Mouse (Mus musculus) left cerebral cortex, postnatal 36 days (tissue): ENCODE results near the gene Mgrn1. TPM values are rescaled to one million over a fixed set of nuclear protein-coding genes. Genes with fewer than 3 reads are reported as not detected.

Experiments used
- DNase-seq, 2 experiments: peaks; one replicate each; pipeline ENCODE4 v3.0.0; 2021 to 2022; ENCODE audit warnings: low spot score in 2 of 2, mixed read lengths in 1 of 2
- intact Hi-C: fragments of 180-260 bp; cut with DNase I; formaldehyde crosslinking; loops from one replicate; pipeline ENCODE4 v1.15.1; 2025
- total RNA-seq, 2 experiments: library from RNA; stranded (reverse); gene quantifications; 2 replicates each; pipeline ENCODE4 v1.2.3; 2021

Mgrn1 gene
- total RNA-seq, 2 experiments from 2014 or later, result 207 to 218 TPM

DNA sequence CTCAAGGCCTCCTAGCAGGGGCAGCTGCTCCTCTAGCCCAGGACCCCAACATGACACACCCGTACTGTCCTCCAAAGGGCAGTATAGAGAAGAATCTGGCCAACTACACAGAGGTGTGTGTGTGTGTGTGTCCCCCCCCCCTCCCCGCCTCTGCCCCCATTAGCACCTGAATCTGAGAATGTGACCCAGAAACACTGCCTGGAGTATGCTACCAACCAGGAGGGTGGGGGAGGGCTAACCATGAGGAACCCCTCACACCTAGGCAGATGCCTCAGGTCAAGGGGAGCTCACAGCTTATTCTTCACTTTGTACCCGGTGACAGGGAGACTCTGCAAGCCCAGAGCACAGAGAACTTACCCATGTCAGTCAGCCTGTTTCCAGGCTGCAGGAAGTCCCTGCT, 8.3 kb upstream of the Mgrn1 start:
- DNase-seq, result no peak
- intact Hi-C loops, result loop anchor here (2.0 kb wide), 1 partner anchor 35 kb away; no protein-coding TSS in a partner anchor

DNA sequence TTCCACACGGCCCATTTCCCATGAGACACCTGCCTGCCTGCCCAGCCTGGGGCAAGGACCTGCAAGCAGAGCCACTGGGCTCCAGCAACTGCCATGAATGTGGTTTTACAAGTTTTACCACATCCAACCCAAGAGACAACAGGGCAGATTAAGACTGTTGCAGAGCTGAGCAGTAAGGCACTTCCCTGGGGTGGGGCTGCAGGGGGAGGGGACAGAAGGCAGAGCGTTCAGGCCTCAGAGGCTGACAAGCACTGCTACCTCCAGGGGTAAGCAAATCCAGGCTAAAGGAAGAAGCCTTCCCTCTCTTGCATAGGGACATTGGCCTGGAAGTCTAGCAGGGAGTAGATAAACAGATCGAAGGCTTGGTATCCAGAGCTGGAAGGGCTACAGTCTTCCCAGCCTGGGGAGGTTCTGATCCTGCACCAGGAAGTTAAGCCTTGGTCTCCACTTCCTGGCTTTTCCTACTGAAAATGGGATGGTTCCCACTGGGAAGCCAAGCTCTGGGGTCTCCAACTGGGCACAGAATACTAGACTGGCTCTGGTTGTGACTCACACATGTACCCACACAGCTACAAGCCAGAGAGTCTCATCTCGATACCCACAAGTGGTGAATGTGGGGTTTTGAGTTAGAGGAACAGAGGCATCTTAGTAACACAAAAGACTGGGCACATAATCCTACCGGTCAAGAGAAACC, 7.7 kb upstream of the Mgrn1 start:
- intact Hi-C loops, result loop anchor here (2.0 kb wide), 1 partner anchor 34 kb away; no protein-coding TSS in a partner anchor
- no peak for DNase-seq

DNA sequence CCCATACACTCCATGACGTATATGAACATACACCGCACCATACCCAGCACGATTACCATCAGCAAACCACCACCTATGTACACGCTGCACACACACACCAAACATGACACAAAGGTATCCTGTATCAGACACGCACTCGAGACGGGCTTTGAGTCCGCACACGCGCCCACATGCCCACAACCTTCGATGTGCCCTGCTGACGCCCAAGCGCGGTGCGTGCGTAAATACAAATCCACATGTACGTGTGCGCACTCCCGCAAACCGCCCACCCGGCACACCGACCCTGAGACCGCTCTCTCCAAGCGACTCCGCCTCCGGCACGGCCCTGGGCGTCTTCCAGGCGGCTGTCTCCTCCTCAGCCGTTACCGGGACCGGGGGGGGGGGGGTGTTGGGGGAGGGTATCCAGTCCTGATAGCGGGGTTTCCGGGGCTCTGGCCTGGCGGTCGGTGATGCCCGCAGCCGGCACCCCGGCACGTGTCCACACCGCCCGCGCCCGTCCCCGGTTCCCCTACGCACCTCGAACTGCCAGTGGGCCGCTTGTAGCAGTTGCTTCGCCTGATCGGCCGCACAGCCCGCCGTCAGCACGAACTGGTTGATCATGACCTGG, 6.8 kb upstream of the Mgrn1 start:
- DNase-seq, result peak; percentile 55 to 64
- intact Hi-C loops, result loop anchor here (2.0 kb wide), 1 partner anchor 34 kb away; no protein-coding TSS in a partner anchor

GRCm38 (mm10) chr16:4879708-4880124, 6.3 kb upstream of the Mgrn1 start:
- intact Hi-C loops, result loop anchor here (1.0 to 2.0 kb wide), 2 partner anchors 33 to 85 kb away; partner anchors contain the start of gene Anks3
- peak; percentile 92 to 93 for DNase-seq

DNA sequence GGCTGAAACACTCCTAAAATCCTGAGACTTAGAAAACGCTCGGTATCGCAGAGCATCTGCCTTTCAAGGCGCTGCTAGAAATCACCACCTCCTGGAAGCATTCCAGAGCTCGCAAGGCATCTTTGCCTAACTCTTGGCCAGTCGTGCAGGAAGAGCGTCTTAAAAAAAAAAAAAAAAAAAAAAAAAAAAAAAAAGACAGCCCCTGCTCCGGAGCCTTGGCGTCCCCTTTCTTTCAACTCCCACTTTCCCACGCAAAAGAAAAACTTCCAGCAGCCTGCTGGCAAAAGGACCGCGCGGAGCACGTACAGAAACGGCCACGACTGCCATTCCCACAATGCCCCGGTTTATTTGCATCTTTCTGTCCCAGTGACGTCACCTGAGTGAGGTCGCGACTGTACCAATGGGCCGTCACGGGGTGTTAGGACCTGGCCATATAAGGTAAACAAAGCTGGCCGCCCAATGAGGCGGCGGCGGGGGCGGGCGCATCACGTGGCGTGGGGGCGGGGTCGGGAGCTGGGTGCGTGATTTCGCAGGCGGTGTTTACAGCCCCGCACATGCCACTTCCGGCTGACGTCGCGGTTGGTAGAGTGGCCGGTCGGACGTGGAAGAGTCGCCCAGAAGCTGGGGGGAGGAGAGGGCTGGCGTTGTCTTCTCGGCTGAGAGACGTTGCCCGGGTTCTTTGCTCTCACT, 5.8 kb upstream of the Mgrn1 start, which contains the start of gene Ubald1:
Ubald1 (minus strand) TSS at position 180 of the 690 bp plus-strand sequence.
- intact Hi-C loops, result loop anchor here (1.0 kb wide), 1 partner anchor 84 kb away; the partner anchor contains the start of gene Anks3
- peak; percentile 96 to 98 for DNase-seq

DNA sequence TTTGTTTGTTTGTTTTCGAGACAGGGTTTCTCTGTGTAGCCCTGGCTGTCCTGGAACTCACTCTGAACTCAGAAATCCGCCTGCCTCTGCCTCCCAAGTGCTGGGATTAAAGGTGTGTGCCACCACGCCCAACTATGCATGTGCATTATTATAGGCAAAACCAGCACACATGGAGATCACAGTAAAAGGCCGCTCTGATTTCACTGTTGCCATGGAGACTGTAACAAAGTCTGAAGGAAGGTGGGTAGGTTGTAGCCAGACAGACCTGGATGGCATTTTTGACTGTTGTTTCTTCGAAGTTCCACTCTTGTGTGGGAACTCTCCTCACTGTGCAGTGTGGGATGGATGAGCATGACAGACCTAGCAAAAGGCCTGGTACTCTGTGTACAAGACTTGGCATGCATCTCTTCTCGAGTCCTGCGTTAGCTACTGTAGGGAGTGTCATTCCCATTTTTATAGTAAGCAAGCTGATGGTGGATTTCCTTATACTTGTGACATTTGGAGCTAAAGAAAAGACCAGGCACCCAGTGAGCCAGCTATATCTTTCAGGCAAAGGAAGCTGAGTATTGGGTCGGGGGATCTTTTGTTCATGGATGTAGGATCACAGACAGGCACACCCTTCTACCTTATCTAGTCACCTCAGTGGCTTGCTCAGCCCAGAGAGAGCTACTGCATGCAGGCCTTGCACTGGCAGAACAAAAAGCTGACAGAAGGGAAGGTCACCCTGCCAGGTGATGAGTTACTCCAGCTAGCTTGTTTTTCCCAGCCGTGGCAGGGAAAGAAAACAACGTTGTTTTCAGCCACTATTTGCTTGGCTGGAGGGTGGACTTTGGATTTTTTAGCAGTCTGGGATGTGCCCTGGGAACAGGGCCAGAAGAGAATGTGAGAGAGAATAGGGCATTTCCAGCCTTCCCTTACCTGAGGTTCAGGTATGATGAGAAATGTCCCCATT, 4.4 kb upstream of the Mgrn1 start:
- no peak for DNase-seq
- intact Hi-C loops, result no loop called here

- DNase-seq, result no peak
- intact Hi-C loops, result no loop called here
Observed at GRCm38 (mm10) chr16:4884930-4885329, 1.1 kb upstream of the Mgrn1 start.

GRCm38 (mm10) chr16:4886690-4887020, 606 bp downstream of the Mgrn1 start:
- intact Hi-C loops, result loop anchor here (2.0 kb wide), 1 partner anchor 26 kb away; no protein-coding TSS in a partner anchor
- DNase-seq, result no peak

DNA sequence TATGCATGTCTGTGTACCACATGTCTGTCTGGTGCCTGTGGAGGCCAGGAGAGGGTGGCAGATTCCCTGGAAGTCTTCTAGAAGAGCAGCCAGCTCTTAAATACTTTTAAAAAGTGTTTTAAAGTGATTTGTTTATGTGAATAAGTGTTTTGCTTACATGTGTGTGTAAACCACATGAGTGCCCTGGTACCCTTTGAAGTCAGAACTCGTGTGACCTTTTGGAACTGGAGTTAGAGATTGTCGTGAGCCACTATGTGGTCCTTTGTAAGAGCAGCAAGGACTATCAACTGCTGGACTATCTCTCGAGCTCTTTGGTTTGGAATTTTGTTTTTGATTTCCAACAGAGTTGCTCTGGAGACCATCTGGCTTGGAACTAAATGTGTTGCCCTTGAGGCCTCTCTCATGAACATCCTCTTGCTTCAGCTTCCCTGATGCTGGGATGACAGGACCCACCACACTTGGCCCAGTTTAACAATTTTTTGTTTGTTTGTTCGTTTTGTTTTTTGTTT, 4.2 kb downstream of the Mgrn1 start:
- no peak for DNase-seq
- intact Hi-C loops, result no loop called here

DNA sequence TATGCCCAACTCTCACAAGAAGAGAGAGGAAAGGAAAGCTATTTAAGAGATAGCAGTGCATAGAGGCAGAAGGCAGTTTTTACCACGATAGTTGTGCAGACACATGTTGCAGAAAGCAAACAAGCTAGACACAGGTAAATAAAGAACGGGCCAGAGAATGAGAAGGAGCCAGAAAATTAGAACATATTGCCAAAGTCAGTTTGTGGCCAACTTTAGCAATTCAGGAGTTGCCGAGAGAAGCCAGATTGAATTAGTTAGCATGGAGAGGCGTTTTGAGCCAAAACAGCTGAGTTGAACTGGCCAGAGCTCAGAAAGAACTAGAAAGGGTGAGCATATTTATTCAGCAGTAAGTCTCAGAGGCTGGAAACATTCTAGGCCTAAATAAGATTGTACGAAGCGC, 6.1 kb downstream of the Mgrn1 start:
- no peak for DNase-seq
- intact Hi-C loops, result no loop called here

- intact Hi-C loops, result no loop called here
- no peak for DNase-seq
Observed at GRCm38 (mm10) chr16:4894201-4894908, 8.3 kb downstream of the Mgrn1 start.

- no peak for DNase-seq
Observed at GRCm38 (mm10) chr16:4896249-4897027, 10.4 kb downstream of the Mgrn1 start.

GRCm38 (mm10) chr16:4897146-4897730, 11.2 kb downstream of the Mgrn1 start:
- intact Hi-C loops, result no loop called here
- DNase-seq, result no peak

More at GRCm38 (mm10) chr16:4896249-4897027, 10.4 kb downstream of the Mgrn1 start:
- intact Hi-C loops, result no loop called here

DNA sequence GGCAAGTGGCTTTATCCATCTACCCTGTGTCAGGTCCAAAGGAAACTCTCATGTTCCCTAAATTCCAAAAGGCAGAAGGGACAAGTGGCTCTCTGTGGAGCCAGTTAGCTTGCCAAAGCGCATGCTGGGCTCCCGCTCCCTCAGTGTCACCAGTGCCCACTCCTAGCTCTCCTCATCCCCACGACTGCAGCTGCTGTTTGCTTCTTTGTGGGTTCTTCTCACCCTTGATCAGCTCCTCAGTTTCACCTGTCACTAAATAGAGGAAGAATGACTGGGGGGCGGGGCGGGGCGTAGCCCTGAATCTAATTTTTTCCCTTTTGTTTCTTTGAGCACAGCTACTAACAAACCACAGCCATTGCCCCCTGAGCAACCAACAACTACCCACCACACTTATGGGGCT, 12.8 kb downstream of the Mgrn1 start:
- intact Hi-C loops, result no loop called here
- DNase-seq, result no peak

DNA sequence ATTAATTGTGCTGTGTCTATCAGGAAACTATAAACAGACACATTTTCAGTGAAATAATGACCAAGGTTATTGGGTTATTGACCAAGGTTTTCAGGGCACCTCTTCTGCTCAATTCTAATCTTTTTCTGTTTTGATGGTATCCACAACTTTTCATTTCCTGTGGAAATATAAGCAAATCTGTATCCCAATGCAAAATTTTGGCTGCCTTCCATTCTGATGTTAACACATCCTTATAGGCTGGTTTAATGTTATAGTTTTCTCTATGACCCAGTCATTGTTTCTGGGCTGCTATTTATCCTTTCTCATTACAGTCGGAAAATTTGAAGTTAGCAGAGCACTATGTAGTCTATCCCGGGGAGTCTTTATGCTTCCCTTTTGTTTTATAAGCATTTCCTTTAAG, 13.7 kb downstream of the Mgrn1 start:
- no peak for DNase-seq
- intact Hi-C loops, result no loop called here

- intact Hi-C loops, result no loop called here
- no peak for DNase-seq
Observed at GRCm38 (mm10) chr16:4901167-4901566, 15.1 kb downstream of the Mgrn1 start.

DNA sequence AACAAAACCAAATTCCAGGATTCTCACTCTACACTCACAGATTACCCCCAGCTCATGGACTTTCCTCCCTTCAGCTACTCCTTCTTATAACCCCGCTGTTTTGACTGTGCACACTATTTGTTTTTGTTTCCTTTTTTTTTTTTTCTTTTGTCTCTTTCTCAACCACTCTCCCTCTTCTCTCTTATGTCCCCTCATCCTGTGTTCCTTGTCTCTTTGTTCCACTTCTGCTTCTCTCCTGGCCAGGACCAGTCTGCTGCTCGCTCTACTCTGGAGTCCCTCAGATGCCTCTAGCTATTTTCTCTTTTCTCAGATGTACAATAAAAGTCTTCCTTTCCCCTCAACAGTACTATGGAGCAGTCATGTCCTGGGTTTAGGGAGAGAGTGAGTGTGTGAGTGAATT, 16.3 kb downstream of the Mgrn1 start:
- intact Hi-C loops, result no loop called here
- no peak for DNase-seq
